Mouse (Mus musculus): Measurements from ENCODE around the gene Tldc2.

Tldc2 gene

GRCm38 (mm10) chr2:157078059-157078792 lies 8.6 kb upstream of the Tldc2 start:
- DNase-seq (ENCODE audit: extremely low read depth, low read depth), result no peak

GRCm38 (mm10) chr2:157078793-157079700 lies 7.8 kb upstream of the Tldc2 start, which contains the start of gene Soga1:
Gene Soga1 (minus strand): TSS chr2:157079254.
- DNase-seq (ENCODE audit: extremely low read depth, low read depth), result no peak

- DNase-seq (ENCODE audit: extremely low read depth, low read depth), result no peak
Observed at GRCm38 (mm10) chr2:157079701-157080180, 7.1 kb upstream of the Tldc2 start.

- DNase-seq (ENCODE audit: extremely low read depth, low read depth), result no peak
Observed at GRCm38 (mm10) chr2:157081331-157081730, 5.5 kb upstream of the Tldc2 start.

GRCm38 (mm10) chr2:157081960-157082359 lies 4.9 kb upstream of the Tldc2 start:
- DNase-seq (ENCODE audit: extremely low read depth, low read depth), result no peak

GRCm38 (mm10) chr2:157084831-157085585 lies 1.8 kb upstream of the Tldc2 start:
- no peak for DNase-seq (ENCODE audit: extremely low read depth, low read depth)

GRCm38 (mm10) chr2:157087536-157088317 lies 872 bp downstream of the Tldc2 start:
- DNase-seq (ENCODE audit: extremely low read depth, low read depth), result no peak

GRCm38 (mm10) chr2:157092024-157092423 lies 5.2 kb downstream of the Tldc2 start:
- no peak for DNase-seq (ENCODE audit: extremely low read depth, low read depth)

- peak; percentile 9 for DNase-seq (ENCODE audit: extremely low read depth, low read depth)
Observed at GRCm38 (mm10) chr2:157095005-157095755, 8.3 kb downstream of the Tldc2 start.

- DNase-seq (ENCODE audit: extremely low read depth, low read depth), result no peak
Observed at GRCm38 (mm10) chr2:157099532-157100318, 12.9 kb downstream of the Tldc2 start.

- DNase-seq (ENCODE audit: extremely low read depth, low read depth), result no peak
Observed at GRCm38 (mm10) chr2:157100319-157100605, 13.4 kb downstream of the Tldc2 start.

- DNase-seq (ENCODE audit: extremely low read depth, low read depth), result no peak
Observed at GRCm38 (mm10) chr2:157101650-157102049, 14.8 kb downstream of the Tldc2 start.

- no peak for DNase-seq (ENCODE audit: extremely low read depth, low read depth)
Observed at GRCm38 (mm10) chr2:157102256-157102655, 15.4 kb downstream of the Tldc2 start.

- DNase-seq (ENCODE audit: extremely low read depth, low read depth), result no peak
Observed at GRCm38 (mm10) chr2:157104454-157104853, 17.6 kb downstream of the Tldc2 start.

- peak; percentile 52 for DNase-seq (ENCODE audit: extremely low read depth, low read depth)
Observed at GRCm38 (mm10) chr2:157108236-157108635, 21.4 kb downstream of the Tldc2 start.

- DNase-seq (ENCODE audit: extremely low read depth, low read depth), result no peak
Observed at GRCm38 (mm10) chr2:157116964-157117363, 30.1 kb downstream of the Tldc2 start.

- DNase-seq (ENCODE audit: extremely low read depth, low read depth), result no peak
Observed at GRCm38 (mm10) chr2:157118556-157118955, 31.7 kb downstream of the Tldc2 start.

- DNase-seq (ENCODE audit: extremely low read depth, low read depth), result no peak
Observed at GRCm38 (mm10) chr2:157119075-157119474, 32.2 kb downstream of the Tldc2 start.

- no peak for DNase-seq (ENCODE audit: extremely low read depth, low read depth)
Observed at GRCm38 (mm10) chr2:157121766-157122165, 34.9 kb downstream of the Tldc2 start.
